Mouse (Mus musculus): Measurements from ENCODE around the gene Kcnc3. TPM values are rescaled to one million over a fixed set of nuclear protein-coding genes. Genes with fewer than 3 reads are reported as not detected.

The Kcnc3 gene
- polyA plus RNA-seq (2015; fragmentation: Illumina TruSeq; extraction: RNeasy Lipid Tissue Mini Kit (QIAGEN cat#74804); ENCODE audit: insufficient read depth, low read depth, low replicate concordance): 3.5 TPM

GRCm38 (mm10) chr7:44590402-44591347 lies at the start of gene Kcnc3:
Gene Kcnc3 (plus strand): TSS chr7:44590664.

DNA sequence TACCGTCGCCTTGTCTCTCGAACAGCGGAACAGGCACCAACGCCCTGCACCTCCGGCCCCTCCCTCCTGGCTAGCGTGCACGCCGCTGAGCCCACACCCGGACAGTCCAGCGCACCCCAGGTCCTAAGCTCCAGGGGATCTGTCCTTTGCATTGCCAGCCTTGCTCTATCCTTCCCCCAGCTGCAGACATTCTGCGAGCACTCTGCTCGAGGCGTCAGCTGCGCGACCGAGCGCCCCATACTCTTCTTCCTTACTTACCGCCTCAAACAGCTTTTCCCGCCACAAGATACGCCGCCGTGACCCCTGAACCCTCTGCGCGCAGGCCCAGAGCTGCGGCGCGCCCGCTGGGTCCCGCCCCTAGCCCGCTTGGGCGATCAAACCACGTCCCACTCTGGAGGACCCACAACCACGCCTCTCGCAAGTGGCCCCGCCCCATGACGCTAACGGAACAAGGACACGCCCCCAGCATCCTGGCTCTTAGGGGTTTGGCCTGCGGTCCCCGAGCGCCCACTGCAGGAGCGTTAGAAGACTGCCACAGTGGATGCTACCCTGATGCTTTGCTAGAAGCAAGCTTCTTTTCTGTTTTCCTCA lies 41.9 kb upstream of the Kcnc3 start, which contains the start of gene Pold1:
Gene Pold1, minus strand, starts transcription at position 353 of the 591 bp plus-strand sequence.

GRCm38 (mm10) chr7:44553826-44554225 lies 36.6 kb upstream of the Kcnc3 start, which contains the start of gene Nr1h2:
Gene Nr1h2 (minus strand): TSS chr7:44553951.

DNA sequence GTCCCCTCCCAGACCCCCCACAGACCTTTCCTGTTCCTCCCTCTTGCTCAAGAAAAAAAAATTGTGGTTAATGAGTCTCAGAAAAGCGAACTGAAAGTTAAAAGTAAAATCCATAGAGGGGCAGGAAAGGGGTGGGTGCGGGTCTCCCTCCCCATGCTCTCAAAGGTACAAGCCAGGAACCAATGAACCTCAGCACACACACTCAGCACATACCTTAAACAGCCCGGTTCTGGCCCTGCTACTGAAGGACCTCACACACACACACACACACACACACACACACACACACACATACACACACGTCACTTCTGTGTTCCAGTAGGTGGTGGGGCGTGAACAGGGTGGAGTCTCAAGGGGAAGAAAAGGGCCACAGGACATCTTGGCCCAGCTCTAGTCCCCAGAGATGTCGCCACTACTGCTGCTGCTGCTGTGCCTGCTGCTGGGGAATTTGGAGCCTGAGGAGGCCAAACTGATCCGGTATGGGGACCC lies 18.2 kb upstream of the Kcnc3 start, which contains the start of gene Napsa:
Gene Napsa, plus strand, starts transcription at position 168 of the 489 bp plus-strand sequence.

Other genes with a start within 250 kb of the Kcnc3 start
- 4.6 TPM for gene Syt3, start 206.6 kb upstream of the Kcnc3 start, polyA plus RNA-seq (2015; fragmentation: Illumina TruSeq; extraction: RNeasy Lipid Tissue Mini Kit (QIAGEN cat#74804); ENCODE audit: insufficient read depth, low read depth, low replicate concordance)
- gene 1700008O03Rik, start 204.8 kb upstream of the Kcnc3 start, polyA plus RNA-seq (2015; fragmentation: Illumina TruSeq; extraction: RNeasy Lipid Tissue Mini Kit (QIAGEN cat#74804); ENCODE audit: insufficient read depth, low read depth, low replicate concordance): not detected
- not detected for gene Lrrc4b, start 161.6 kb upstream of the Kcnc3 start, polyA plus RNA-seq (2015; fragmentation: Illumina TruSeq; extraction: RNeasy Lipid Tissue Mini Kit (QIAGEN cat#74804); ENCODE audit: insufficient read depth, low read depth, low replicate concordance)
- gene Aspdh, start 125.3 kb upstream of the Kcnc3 start, polyA plus RNA-seq (2015; fragmentation: Illumina TruSeq; extraction: RNeasy Lipid Tissue Mini Kit (QIAGEN cat#74804); ENCODE audit: insufficient read depth, low read depth, low replicate concordance): not detected
- 38.2 TPM for gene Josd2, start 122.7 kb upstream of the Kcnc3 start, polyA plus RNA-seq (2015; fragmentation: Illumina TruSeq; extraction: RNeasy Lipid Tissue Mini Kit (QIAGEN cat#74804); ENCODE audit: insufficient read depth, low read depth, low replicate concordance)
- 33.0 TPM for gene Emc10, start 94.1 kb upstream of the Kcnc3 start, polyA plus RNA-seq (2015; fragmentation: Illumina TruSeq; extraction: RNeasy Lipid Tissue Mini Kit (QIAGEN cat#74804); ENCODE audit: insufficient read depth, low read depth, low replicate concordance)
- gene Fam71e1, start 94.1 kb upstream of the Kcnc3 start, polyA plus RNA-seq (2015; fragmentation: Illumina TruSeq; extraction: RNeasy Lipid Tissue Mini Kit (QIAGEN cat#74804); ENCODE audit: insufficient read depth, low read depth, low replicate concordance): 6.0 TPM
- 0.37 TPM for gene Mybpc2, start 66.0 kb upstream of the Kcnc3 start, polyA plus RNA-seq (2015; fragmentation: Illumina TruSeq; extraction: RNeasy Lipid Tissue Mini Kit (QIAGEN cat#74804); ENCODE audit: insufficient read depth, low read depth, low replicate concordance)
- gene Spib, start 58.6 kb upstream of the Kcnc3 start, polyA plus RNA-seq (2015; fragmentation: Illumina TruSeq; extraction: RNeasy Lipid Tissue Mini Kit (QIAGEN cat#74804); ENCODE audit: insufficient read depth, low read depth, low replicate concordance): 0.50 TPM
- 12.0 TPM for gene Pold1, start 41.8 kb upstream of the Kcnc3 start, polyA plus RNA-seq (2015; fragmentation: Illumina TruSeq; extraction: RNeasy Lipid Tissue Mini Kit (QIAGEN cat#74804); ENCODE audit: insufficient read depth, low read depth, low replicate concordance)
- 41.0 TPM for gene Nr1h2, start 36.7 kb upstream of the Kcnc3 start, polyA plus RNA-seq (2015; fragmentation: Illumina TruSeq; extraction: RNeasy Lipid Tissue Mini Kit (QIAGEN cat#74804); ENCODE audit: insufficient read depth, low read depth, low replicate concordance)
- 0.72 TPM for gene Napsa, start 18.3 kb upstream of the Kcnc3 start, polyA plus RNA-seq (2015; fragmentation: Illumina TruSeq; extraction: RNeasy Lipid Tissue Mini Kit (QIAGEN cat#74804); ENCODE audit: insufficient read depth, low read depth, low replicate concordance)
- gene Myh14, start 80.2 kb downstream of the Kcnc3 start, polyA plus RNA-seq (2015; fragmentation: Illumina TruSeq; extraction: RNeasy Lipid Tissue Mini Kit (QIAGEN cat#74804); ENCODE audit: insufficient read depth, low read depth, low replicate concordance): 5.7 TPM
- gene Izumo2, start 118.1 kb downstream of the Kcnc3 start, polyA plus RNA-seq (2015; fragmentation: Illumina TruSeq; extraction: RNeasy Lipid Tissue Mini Kit (QIAGEN cat#74804); ENCODE audit: insufficient read depth, low read depth, low replicate concordance): not detected
- 4.8 TPM for gene Vrk3, start 157.7 kb downstream of the Kcnc3 start, polyA plus RNA-seq (2015; fragmentation: Illumina TruSeq; extraction: RNeasy Lipid Tissue Mini Kit (QIAGEN cat#74804); ENCODE audit: insufficient read depth, low read depth, low replicate concordance)
- 0.28 TPM for gene Zfp473, start 160.4 kb downstream of the Kcnc3 start, polyA plus RNA-seq (2015; fragmentation: Illumina TruSeq; extraction: RNeasy Lipid Tissue Mini Kit (QIAGEN cat#74804); ENCODE audit: insufficient read depth, low read depth, low replicate concordance)
- 5.4 TPM for gene Nup62, start 225.4 kb downstream of the Kcnc3 start, polyA plus RNA-seq (2015; fragmentation: Illumina TruSeq; extraction: RNeasy Lipid Tissue Mini Kit (QIAGEN cat#74804); ENCODE audit: insufficient read depth, low read depth, low replicate concordance)
- gene Il4i1, start 225.7 kb downstream of the Kcnc3 start, polyA plus RNA-seq (2015; fragmentation: Illumina TruSeq; extraction: RNeasy Lipid Tissue Mini Kit (QIAGEN cat#74804); ENCODE audit: insufficient read depth, low read depth, low replicate concordance): not detected
- gene Atf5, start 226.0 kb downstream of the Kcnc3 start, polyA plus RNA-seq (2015; fragmentation: Illumina TruSeq; extraction: RNeasy Lipid Tissue Mini Kit (QIAGEN cat#74804); ENCODE audit: insufficient read depth, low read depth, low replicate concordance): 44.5 TPM

Measured in pancreas, adult 10 weeks (tissue).